Mouse (Mus musculus): ENCODE data around the gene Myo18a. TPM values are rescaled to one million over a fixed set of nuclear protein-coding genes. Genes with fewer than 3 reads are reported as not detected.
A peak's percentile ranks its signal among the peaks of the same experiment; 100 is the strongest.

The Myo18a gene
- polyA plus RNA-seq, 1 experiment from 2014 or later: 38.7 TPM

DNA sequence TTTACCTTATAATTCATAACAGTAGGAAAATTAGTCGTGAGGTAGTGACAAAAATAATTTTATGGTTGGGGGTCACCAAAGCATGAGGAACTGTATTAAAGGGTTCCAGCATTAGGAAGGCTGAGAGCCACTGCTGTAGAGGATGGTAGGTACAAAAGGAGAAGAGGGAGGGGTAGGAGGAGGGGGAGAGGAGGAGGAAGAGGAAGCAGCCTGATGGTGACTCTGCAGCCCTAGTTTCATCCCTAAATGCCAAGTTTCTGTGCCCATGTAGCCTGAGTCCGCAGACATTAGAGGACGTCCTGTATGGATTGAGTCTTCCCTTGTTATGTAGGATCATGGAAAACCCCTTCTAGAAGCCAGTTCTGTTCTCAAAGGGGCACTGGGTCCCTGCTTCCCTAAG is 110.1 kb downstream of the Myo18a start:
- no peak for ATAC-seq (ENCODE audit: low FRiP score, low TSS enrichment)
- no peaks in the 10 kb centered on the region for H3K36me3 ChIP-seq (ENCODE audit: control insufficient read depth, insufficient read depth, low read length)
- no peak overlapping the region for H3K4me3 ChIP-seq (ENCODE audit: low read depth, low read length)
- 0 out of 2 replicates have a peak, but pooled peaks cover 3% of the 10 kb centered on the region for H3K4me1 ChIP-seq (replicated peaks; ENCODE audit: control insufficient read depth, insufficient read depth)
- TF ChIP-seq EP300 (optimal IDR thresholded peaks at IDR 0.05) (no peak), CTCF (IDR thresholded peaks at IDR 0.05; ENCODE audit: low read depth) (no peak)
- H3K27me3 ChIP-seq (ENCODE audit: control insufficient read depth, insufficient read depth, low read length): no peaks in the 10 kb centered on the region
- H3K9ac ChIP-seq (ENCODE audit: low read length): no peak overlapping the region
- H3K9me3 ChIP-seq (ENCODE audit: control insufficient read depth, low read length): no peaks in the 10 kb centered on the region
- 50% methylated on average over 3 of the region's 3 CpGs for WGBS
- no peak overlapping the region for H3K4me2 ChIP-seq (replicated peaks; ENCODE audit: low read depth)
- no peak overlapping the region for H3K27ac ChIP-seq (replicated peaks)
- no peak for DNase-seq (ENCODE audit: low spot score)

DNA sequence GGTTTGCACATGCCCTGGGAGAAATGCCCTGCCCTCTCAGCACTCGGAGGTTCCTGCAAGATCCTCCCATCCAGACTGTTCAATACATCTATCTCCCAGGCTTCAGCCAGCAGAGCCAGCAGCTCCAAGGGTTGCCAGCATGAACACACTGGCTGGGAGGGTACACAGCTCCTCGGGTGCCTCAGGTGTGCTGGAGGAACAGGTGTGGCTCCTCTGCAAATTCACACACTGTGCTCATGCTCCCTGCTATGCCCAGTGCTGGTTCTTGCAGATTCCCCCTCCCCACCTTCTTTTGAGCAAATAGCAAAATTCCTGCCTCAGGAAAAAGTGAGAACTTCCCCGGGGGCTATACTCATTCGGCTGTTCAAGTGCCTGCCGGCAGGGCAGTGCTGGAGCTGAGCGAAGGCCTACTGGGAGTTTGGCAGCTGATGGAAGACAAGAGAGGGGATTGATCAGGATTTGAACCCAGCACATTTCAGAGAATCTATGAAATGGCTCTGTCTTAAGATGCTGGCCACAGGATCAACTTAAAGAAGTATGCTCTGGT is 111.7 kb downstream of the Myo18a start:
- H3K4me3 ChIP-seq (ENCODE audit: low read depth, low read length): no peak overlapping the region
- TF ChIP-seq CTCF (IDR thresholded peaks at IDR 0.05; ENCODE audit: low read depth) (no peak), EP300 (optimal IDR thresholded peaks at IDR 0.05) (no peak)
- DNase-seq (ENCODE audit: low spot score) (no peak), ATAC-seq (ENCODE audit: low FRiP score, low TSS enrichment) (no peak)
- WGBS: 52% methylated on average over 6 of the region's 6 CpGs
- no peak overlapping the region for H3K9ac ChIP-seq (ENCODE audit: low read length)
- no peak overlapping the region for H3K4me2 ChIP-seq (replicated peaks; ENCODE audit: low read depth)
- H3K27ac ChIP-seq (replicated peaks): no peak overlapping the region
- H3K4me1 ChIP-seq (replicated peaks; ENCODE audit: control insufficient read depth, insufficient read depth): 0 out of 2 replicates have a peak, but pooled peaks cover 3% of the 10 kb centered on the region
- no peaks in the 10 kb centered on the region for H3K36me3 ChIP-seq (ENCODE audit: control insufficient read depth, insufficient read depth, low read length)
- H3K27me3 ChIP-seq (ENCODE audit: control insufficient read depth, insufficient read depth, low read length): no peaks in the 10 kb centered on the region
- no peaks in the 10 kb centered on the region for H3K9me3 ChIP-seq (ENCODE audit: control insufficient read depth, low read length)

DNA sequence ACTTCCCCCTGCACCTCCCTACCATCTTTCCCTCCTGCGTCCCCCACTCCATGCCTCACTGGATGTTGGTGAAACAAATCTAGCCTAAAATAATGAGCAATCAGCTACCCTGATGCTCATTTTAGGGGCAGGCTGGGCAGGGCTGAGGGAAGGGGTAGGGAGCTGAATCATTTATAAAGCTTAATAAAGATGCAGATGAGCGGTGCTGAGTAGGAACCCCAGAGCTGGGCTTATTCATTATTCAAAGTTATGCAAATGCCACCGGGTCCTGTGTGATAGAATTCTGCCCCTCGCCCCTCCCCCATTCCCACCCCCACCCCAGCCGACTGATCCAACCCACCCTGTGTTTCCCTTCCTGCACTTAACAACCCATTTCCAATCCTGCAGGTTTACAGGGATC is 112.2 kb downstream of the Myo18a start:
- H3K4me3 ChIP-seq (ENCODE audit: low read depth, low read length): no peak overlapping the region
- ATAC-seq (ENCODE audit: low FRiP score, low TSS enrichment) (no peak), DNase-seq (ENCODE audit: low spot score) (no peak)
- 0 out of 2 replicates have a peak, but pooled peaks cover 3% of the 10 kb centered on the region for H3K4me1 ChIP-seq (replicated peaks; ENCODE audit: control insufficient read depth, insufficient read depth)
- TF ChIP-seq CTCF (IDR thresholded peaks at IDR 0.05; ENCODE audit: low read depth) (no peak), EP300 (optimal IDR thresholded peaks at IDR 0.05) (no peak)
- H3K4me2 ChIP-seq (replicated peaks; ENCODE audit: low read depth): no peak overlapping the region
- H3K27ac ChIP-seq (replicated peaks): no peak overlapping the region
- no peaks in the 10 kb centered on the region for H3K36me3 ChIP-seq (ENCODE audit: control insufficient read depth, insufficient read depth, low read length)
- H3K9ac ChIP-seq (ENCODE audit: low read length): no peak overlapping the region
- H3K9me3 ChIP-seq (ENCODE audit: control insufficient read depth, low read length): no peaks in the 10 kb centered on the region
- WGBS: 65% methylated on average over 5 of the region's 5 CpGs
- no peaks in the 10 kb centered on the region for H3K27me3 ChIP-seq (ENCODE audit: control insufficient read depth, insufficient read depth, low read length)

DNA sequence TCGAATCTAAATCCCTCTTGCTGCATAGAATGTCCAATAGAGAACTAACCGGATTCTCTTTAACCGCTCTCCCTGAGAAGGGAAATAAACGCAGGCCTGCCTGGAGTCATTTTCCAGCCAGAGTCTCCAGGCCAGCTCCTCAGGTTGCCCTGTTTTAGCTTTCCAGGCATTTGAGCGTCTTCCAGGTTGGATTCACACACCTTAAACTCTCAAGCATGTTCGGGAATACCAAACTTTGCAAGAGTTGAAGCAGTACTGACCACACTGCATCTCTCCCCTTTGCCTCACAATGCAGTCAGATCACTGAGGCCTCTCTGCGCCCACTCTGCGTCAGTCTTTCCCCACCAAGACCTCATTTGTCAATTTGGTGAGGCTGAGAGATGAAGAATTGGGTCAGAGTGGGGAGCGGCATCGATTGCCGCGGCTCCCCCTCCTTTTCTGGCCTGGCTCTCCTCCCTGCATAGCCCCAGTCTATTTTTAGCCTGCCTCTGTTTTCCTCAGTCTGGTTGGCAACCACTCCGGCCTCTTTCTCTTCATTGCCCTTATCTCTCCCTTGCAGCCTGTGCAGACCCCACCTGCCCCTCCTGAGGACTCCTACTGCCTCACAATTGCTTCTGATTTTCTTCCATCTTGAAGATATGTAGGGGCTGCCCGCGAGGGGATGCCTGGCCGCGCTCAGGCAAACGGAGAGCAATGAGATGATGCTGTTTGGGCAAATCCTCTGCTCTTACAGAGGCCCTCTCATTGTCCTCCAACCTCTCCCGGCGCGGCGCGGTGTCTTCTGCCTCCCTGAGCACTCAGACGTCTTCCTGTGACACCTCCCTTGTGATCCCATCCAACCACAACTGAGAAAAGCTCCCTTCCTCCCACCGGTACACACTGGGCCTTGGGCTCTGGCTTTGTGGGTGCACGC is 113.1 kb downstream of the Myo18a start:
- WGBS: 48% methylated on average over 26 of the region's 26 CpGs
- Histone ChIP-seq H3K4me1 (replicated peaks; ENCODE audit: control insufficient read depth, insufficient read depth) (0 out of 2 replicates have a peak, but pooled peaks cover 3% of the 10 kb centered on the region), H3K4me3 (ENCODE audit: low read depth, low read length) (no peak overlapping the region), H3K36me3 (ENCODE audit: control insufficient read depth, insufficient read depth, low read length) (no peaks in the 10 kb centered on the region), H3K4me2 (replicated peaks; ENCODE audit: low read depth) (0 out of 2 replicates have a peak overlapping the region, but pooled peaks have one; percentile 3), H3K27ac (replicated peaks) (no peak overlapping the region; the same call in 1 of the 2 replicates), H3K9me3 (ENCODE audit: control insufficient read depth, low read length) (no peaks in the 10 kb centered on the region), H3K9ac (ENCODE audit: low read length) (peak overlapping the region; percentile 27; the same call in 1 of the 2 replicates), H3K27me3 (ENCODE audit: control insufficient read depth, insufficient read depth, low read length) (no peaks in the 10 kb centered on the region)
- DNase-seq (ENCODE audit: low spot score) (no peak), ATAC-seq (ENCODE audit: low FRiP score, low TSS enrichment) (no peak)
- TF ChIP-seq EP300 (optimal IDR thresholded peaks at IDR 0.05) (no peak), CTCF (IDR thresholded peaks at IDR 0.05; ENCODE audit: low read depth) (no peak)

DNA sequence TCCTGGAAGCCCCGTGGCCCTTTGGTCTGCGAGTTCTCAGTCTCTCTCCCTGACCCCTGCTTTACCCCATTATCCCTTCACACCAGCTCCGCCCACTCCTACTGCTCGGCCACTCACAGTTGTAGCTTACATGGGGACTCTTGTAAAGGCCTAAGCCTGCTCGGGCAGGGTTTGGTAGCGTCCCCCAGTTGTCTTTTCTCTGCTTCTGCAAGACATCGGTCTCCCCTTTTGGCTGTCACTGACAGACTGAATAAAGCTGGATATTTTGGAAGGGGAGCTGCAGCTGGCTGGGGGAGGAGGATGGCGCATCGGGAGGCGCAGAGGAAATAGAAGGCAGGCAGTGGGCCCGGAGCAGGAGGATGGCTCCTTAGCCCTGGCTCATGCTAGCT is 113.7 kb downstream of the Myo18a start:
- Histone ChIP-seq H3K27ac (replicated peaks) (no peak overlapping the region; the same call in 1 of the 2 replicates), H3K9me3 (ENCODE audit: control insufficient read depth, low read length) (no peaks in the 10 kb centered on the region), H3K4me3 (ENCODE audit: low read depth, low read length) (no peak overlapping the region), H3K27me3 (ENCODE audit: control insufficient read depth, insufficient read depth, low read length) (no peaks in the 10 kb centered on the region), H3K4me2 (replicated peaks; ENCODE audit: low read depth) (no peak overlapping the region), H3K4me1 (replicated peaks; ENCODE audit: control insufficient read depth, insufficient read depth) (0 out of 2 replicates have a peak, but pooled peaks cover 3% of the 10 kb centered on the region), H3K9ac (ENCODE audit: low read length) (no peak overlapping the region), H3K36me3 (ENCODE audit: control insufficient read depth, insufficient read depth, low read length) (no peaks in the 10 kb centered on the region)
- 45% methylated on average over 11 of the region's 11 CpGs for WGBS
- no peak for TF ChIP-seq CTCF (IDR thresholded peaks at IDR 0.05; ENCODE audit: low read depth)
- no peak for TF ChIP-seq EP300 (optimal IDR thresholded peaks at IDR 0.05)
- ATAC-seq (ENCODE audit: low FRiP score, low TSS enrichment) (no peak), DNase-seq (ENCODE audit: low spot score) (no peak)
